Mouse (Mus musculus) liver, adult 2 months (tissue): ENCODE data around the gene Auts2. TPM values are rescaled to one million over a fixed set of nuclear protein-coding genes. Genes with fewer than 3 reads are reported as not detected.

Experiments
- DNase-seq: peaks from one replicate; pipeline ENCODE4 v3.0.0-alpha.2; 2011; ENCODE audit warnings: low read depth, low spot score; ENCODE audit errors: extremely low read depth
- H3K27ac ChIP-seq: fragments of 200-500 bp; replicated peaks from 2 replicates; pipeline ENCODE4 v1.5.1; 2012; ENCODE audit warnings: low read depth, mild to moderate bottlenecking, control low read depth, inconsistent platforms, low read length; ENCODE audit not compliant: insufficient read depth
- H3K27me3 ChIP-seq: fragments of 200-500 bp; 2 replicates; pipeline ENCODE4 v1.6.1; 2012; ENCODE audit warnings: mild to moderate bottlenecking, moderate library complexity, low read length, inconsistent platforms; ENCODE audit not compliant: control insufficient read depth, insufficient read depth
- H3K36me3 ChIP-seq: fragments of 200-500 bp; 2 replicates; pipeline ENCODE4 v1.6.1; 2012; ENCODE audit warnings: low read length, inconsistent platforms; ENCODE audit not compliant: control insufficient read depth, insufficient read depth
- H3K4me1 ChIP-seq: fragments of 200-500 bp; 2 replicates; pipeline ENCODE4 v1.6.1; 2011; ENCODE audit warnings: low read length; ENCODE audit not compliant: control insufficient read depth, insufficient read depth
- H3K4me3 ChIP-seq: fragments of 200-500 bp; 2 replicates; pipeline ENCODE4 v1.5.1; 2011; ENCODE audit warnings: low read depth, mild to moderate bottlenecking, control low read depth, low read length, moderate library complexity; ENCODE audit not compliant: insufficient read depth
- H3K79me2 ChIP-seq: fragments of 200-500 bp; 2 replicates; pipeline ENCODE4 v1.6.1; 2012; ENCODE audit warnings: inconsistent platforms, mild to moderate bottlenecking, low read length, moderate library complexity; ENCODE audit not compliant: control insufficient read depth, insufficient read depth
- H3K9ac ChIP-seq: fragments of 200-500 bp; 2 replicates; pipeline ENCODE4 v1.6.1; 2012; ENCODE audit warnings: low read depth, mild to moderate bottlenecking, control low read depth, inconsistent platforms, low read length
- CTCF ChIP-seq: fragments of 200-500 bp; IDR thresholded peaks from 2 replicates; pipeline ENCODE4 v1.5.1; 2011; ENCODE audit warnings: low read depth, low read length, control low read depth
- POLR2A ChIP-seq: fragments of 200-500 bp; IDR thresholded peaks from 2 replicates; pipeline ENCODE4 v1.6.1; 2011; ENCODE audit warnings: low read length, control low read depth; ENCODE audit not compliant: insufficient read depth; ENCODE audit errors: extremely low read depth
- WGBS: fragments of 180-500 bp; shearing (Covaris S2); methylation state at CpG from one replicate; pipeline ENCODE4 v1.1.7; 2018; 5-methylcytosine and 5-hydroxymethylcytosine counted together
- polyA plus RNA-seq: library from polyadenylated mRNA; depleted of rRNA; stranded (reverse); fragments of >200 nt; gene quantifications from 2 replicates; pipeline ENCODE4 v1.2.3, GENCODE M21; 2012
- total RNA-seq: library from RNA; depleted of rRNA; stranded (reverse); fragments of >200 nt; gene quantifications from 2 replicates; pipeline ENCODE4 v1.2.3, GENCODE M21; 2014

Auts2 gene
- total and polyA plus RNA-seq, 2 experiments = 0.37 to 0.51 TPM

DNA sequence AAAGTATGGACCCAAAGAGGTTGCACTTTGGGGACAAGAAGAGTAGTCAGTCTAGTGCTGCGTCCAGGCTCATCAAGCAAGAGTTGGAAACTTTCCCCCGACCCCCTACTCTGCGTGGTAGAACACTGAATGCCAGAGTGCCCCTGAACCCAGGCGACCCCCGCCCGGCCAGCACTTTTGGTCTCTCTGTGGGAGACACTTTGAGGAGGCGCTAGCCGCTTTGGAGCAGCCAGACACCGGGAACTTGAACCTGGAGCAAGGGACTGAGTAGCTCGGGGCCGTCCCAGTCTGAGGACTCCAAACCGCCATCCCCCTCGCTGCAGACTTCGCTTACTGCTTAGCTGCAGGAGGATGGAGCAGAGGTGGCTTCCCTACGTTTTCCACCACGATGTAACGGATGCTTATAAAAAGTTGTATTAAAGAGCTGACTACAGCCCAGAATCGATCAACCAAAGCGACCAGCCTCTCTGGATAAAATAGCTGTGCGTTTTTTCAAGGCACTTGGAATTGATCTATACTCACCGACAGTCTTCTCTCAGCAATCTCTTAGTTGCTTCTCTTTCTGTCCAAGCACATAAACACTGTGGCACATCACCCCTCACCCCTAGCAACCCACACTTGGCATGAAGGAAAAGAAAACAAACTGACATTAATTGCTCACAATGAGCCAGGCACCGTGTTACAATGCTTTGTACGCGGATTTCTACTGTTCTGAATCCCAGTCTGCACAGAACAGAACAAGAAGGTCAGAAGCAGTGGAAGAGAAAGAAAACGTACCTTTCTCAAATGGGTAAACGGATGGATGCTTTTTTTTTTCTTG, 1.2 kb upstream of the Auts2 start:
- peaks cover 8% of the 10 kb centered on the region for H3K4me1 ChIP-seq
- no peaks in the 10 kb centered on the region for H3K79me2 ChIP-seq
- H3K27ac ChIP-seq = no peak overlapping the region
- 18% methylated on average over 26 of the region's 26 CpGs for WGBS
- H3K9ac ChIP-seq = no peak overlapping the region
- H3K4me3 ChIP-seq = peak overlapping the region; percentile 5; the same call in 1 of the 2 replicates
- no peaks in the 10 kb centered on the region for H3K36me3 ChIP-seq
- TF ChIP-seq CTCF (no peak), POLR2A (no peak)
- no peak for DNase-seq
- H3K27me3 ChIP-seq = peaks cover 16% of the 10 kb centered on the region

DNA sequence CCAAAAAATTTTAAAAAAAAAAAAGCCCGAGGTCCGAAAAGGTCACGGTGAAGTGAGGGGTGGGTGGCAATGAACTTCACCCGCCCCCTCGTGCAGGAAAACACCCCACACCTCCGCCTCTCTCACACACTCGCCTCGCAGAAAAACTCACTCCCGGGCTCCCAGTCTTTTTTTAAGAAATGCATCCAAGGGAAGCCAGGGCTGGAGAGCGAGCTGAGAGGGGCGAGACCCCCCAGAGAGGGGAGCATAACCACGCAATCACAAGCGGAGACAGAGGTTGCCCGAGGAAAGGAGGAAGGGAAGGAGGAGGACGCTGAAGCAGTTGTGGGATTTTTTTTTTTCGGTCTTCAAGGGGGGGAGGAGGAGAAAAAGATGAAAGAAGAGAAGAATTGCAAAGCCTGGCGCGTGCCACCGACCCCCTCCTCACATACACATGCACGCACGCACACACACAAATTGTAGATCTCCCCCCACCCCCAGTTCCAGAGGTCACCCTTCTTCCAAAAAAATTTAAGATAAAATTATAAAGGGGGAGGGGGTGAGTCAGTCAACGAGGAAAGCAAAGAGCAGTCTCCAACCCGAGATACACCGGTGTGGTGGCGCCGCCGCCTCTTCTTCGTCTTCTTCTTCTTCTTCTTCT, 643 bp downstream of the Auts2 start:
- H3K79me2 ChIP-seq = no peaks in the 10 kb centered on the region
- 2% methylated on average over 28 of the region's 28 CpGs for WGBS
- H3K4me1 ChIP-seq = peaks cover 8% of the 10 kb centered on the region
- peak overlapping the region; percentile 64 for H3K4me3 ChIP-seq
- no peak for DNase-seq
- H3K36me3 ChIP-seq = no peaks in the 10 kb centered on the region
- H3K27me3 ChIP-seq = peaks cover 16% of the 10 kb centered on the region
- peak overlapping the region; percentile 64 for H3K9ac ChIP-seq
- no peak overlapping the region for H3K27ac ChIP-seq
- no peak for TF ChIP-seq CTCF
- no peak for TF ChIP-seq POLR2A

DNA sequence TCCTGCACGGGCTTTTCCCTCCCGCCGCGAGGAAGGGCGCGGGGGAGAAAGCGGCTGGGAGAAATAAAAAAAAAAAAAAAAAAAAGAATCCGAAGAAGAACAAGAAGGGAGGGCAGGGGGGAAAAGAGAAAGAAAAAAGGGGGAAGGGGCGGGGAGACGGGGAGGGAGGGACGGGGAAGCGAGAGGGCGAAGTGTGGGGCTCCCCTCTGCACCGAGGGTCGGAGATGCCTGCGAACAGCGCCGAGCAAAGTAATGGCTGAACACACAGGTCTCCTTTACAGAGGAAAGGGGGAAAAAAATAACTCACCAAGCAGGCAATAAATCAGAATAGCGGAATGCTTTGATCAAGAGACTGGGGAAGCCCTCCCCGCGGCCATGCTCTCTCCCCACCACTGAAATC, 1.2 kb downstream of the Auts2 start:
- no peak for DNase-seq
- H3K9ac ChIP-seq = no peak overlapping the region; the same call in 1 of the 2 replicates
- no peak for TF ChIP-seq POLR2A
- no peaks in the 10 kb centered on the region for H3K79me2 ChIP-seq
- peak overlapping the region; percentile 64 for H3K4me3 ChIP-seq
- H3K36me3 ChIP-seq = no peaks in the 10 kb centered on the region
- H3K27me3 ChIP-seq = peaks cover 16% of the 10 kb centered on the region
- 1% methylated on average over 15 of the region's 21 CpGs for WGBS
- H3K27ac ChIP-seq = no peak overlapping the region
- peaks cover 8% of the 10 kb centered on the region for H3K4me1 ChIP-seq

DNA sequence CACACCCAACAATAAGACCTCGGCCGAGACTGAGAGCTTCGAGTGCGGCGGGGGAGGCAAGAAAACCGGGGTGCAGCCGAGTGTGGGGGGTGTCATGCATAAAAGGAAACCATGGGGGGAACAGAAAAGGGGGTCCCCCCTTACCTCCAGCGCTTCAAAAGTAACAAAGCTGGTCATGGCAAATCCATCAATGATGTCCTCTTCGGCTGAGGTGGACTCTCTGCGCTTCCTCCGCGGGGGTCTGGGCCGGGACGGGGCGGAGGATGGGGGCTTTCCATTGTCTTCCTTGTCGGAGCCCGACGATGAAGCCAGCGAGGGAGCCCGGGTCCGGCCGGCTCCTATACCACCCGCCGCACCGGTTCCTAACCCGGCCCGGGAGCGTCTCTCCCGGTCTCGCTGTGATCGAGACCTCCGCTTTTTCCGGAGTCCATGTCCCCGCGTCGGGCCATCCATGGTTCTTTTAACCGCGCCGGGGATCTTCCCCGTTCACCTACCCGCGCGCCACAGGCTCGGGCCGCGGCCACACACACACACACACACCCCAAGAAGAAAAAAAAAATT, 1.7 kb downstream of the Auts2 start:
- no peak for TF ChIP-seq POLR2A
- TF ChIP-seq CTCF = no peak
- peaks cover 6% of the 10 kb centered on the region for H3K4me1 ChIP-seq
- H3K9ac ChIP-seq = peak overlapping the region; percentile 40; the same call in 1 of the 2 replicates
- no peaks in the 10 kb centered on the region for H3K79me2 ChIP-seq
- peak overlapping the region; percentile 64 for H3K4me3 ChIP-seq
- DNase-seq = no peak
- H3K27ac ChIP-seq = no peak overlapping the region
- 1% methylated on average over 46 of the region's 46 CpGs for WGBS
- H3K36me3 ChIP-seq = no peaks in the 10 kb centered on the region
- H3K27me3 ChIP-seq = peaks cover 16% of the 10 kb centered on the region

DNA sequence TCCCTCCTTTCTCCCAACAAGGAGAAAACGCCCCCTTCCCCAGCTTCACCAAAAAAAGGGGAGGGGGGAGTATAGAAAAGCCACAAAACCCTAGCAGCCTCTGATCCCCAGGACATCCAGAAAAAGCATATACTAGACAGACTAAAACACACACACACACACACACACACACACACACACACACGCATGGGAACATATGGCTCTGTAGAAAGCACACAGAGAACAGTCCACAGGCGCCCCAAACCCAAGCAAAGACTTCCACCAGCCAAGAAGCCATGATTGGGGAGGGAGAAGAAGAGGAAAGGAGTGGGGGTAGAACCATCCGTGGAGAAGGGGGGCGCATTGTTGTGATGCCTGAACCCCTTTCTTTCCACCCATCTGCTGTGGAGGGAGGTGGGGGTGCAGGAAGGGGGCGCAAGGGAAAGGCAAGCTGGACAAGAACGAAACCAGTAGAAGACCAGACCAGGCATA, 2.3 kb downstream of the Auts2 start:
- no peaks in the 10 kb centered on the region for H3K36me3 ChIP-seq
- peaks cover 16% of the 10 kb centered on the region for H3K27me3 ChIP-seq
- H3K4me1 ChIP-seq = peaks cover 5% of the 10 kb centered on the region
- WGBS = 40% methylated on average over 6 of the region's 7 CpGs
- no peak overlapping the region for H3K27ac ChIP-seq
- peak overlapping the region; percentile 64 for H3K4me3 ChIP-seq
- H3K79me2 ChIP-seq = no peaks in the 10 kb centered on the region
- DNase-seq = no peak
- H3K9ac ChIP-seq = no peak overlapping the region
- no peak for TF ChIP-seq CTCF
- TF ChIP-seq POLR2A = no peak
